Mouse (Mus musculus) thymus, adult 2 months (tissue): ENCODE results near the gene Srrm3. TPM values are rescaled to one million over a fixed set of nuclear protein-coding genes. Genes with fewer than 3 reads are reported as not detected.

Source experiments
- DNase-seq: peaks from one replicate; pipeline ENCODE4 v3.0.0; 2021
- H3K27ac ChIP-seq: fragments of 200-500 bp; 2 replicates; pipeline ENCODE4 v1.5.1; 2012; ENCODE audit warnings: low read length, control low read depth; ENCODE audit not compliant: control insufficient read depth, insufficient read depth
- H3K27me3 ChIP-seq: fragments of 200-500 bp; 2 replicates; pipeline ENCODE4 v1.6.1; 2012; ENCODE audit warnings: mild to moderate bottlenecking, low read length, moderate library complexity, mixed read lengths; ENCODE audit not compliant: control insufficient read depth, insufficient read depth
- H3K36me3 ChIP-seq: fragments of 200-500 bp; 2 replicates; pipeline ENCODE4 v1.6.1; 2012; ENCODE audit warnings: mild to moderate bottlenecking, low read length, moderate library complexity; ENCODE audit not compliant: control insufficient read depth, insufficient read depth
- H3K4me1 ChIP-seq: fragments of 200-500 bp; replicated peaks from 2 replicates; pipeline ENCODE4 v1.6.1; 2012; ENCODE audit warnings: low read length; ENCODE audit not compliant: control insufficient read depth, insufficient read depth
- H3K4me3 ChIP-seq: fragments of 200-500 bp; 2 replicates; pipeline ENCODE4 v1.5.1; 2012; ENCODE audit warnings: mild to moderate bottlenecking, low read length, control low read depth, moderate library complexity; ENCODE audit not compliant: control insufficient read depth, insufficient read depth
- CTCF ChIP-seq: fragments of 200-500 bp; IDR thresholded peaks from 2 replicates; pipeline ENCODE4 v1.5.1; 2012; ENCODE audit warnings: mild to moderate bottlenecking, control low read depth, low read length, moderate library complexity, borderline replicate concordance; ENCODE audit not compliant: control insufficient read depth, poor library complexity, insufficient read depth; ENCODE audit errors: extremely low read depth
- POLR2A ChIP-seq: fragments of 200-500 bp; IDR thresholded peaks from 2 replicates; pipeline ENCODE4 v1.6.1; 2012; ENCODE audit warnings: mild to moderate bottlenecking, low read length, control low read depth, moderate library complexity; ENCODE audit not compliant: control insufficient read depth, poor library complexity, insufficient read depth; ENCODE audit errors: extremely low read depth
- WGBS: fragments of 180-500 bp; shearing (Covaris S2); methylation state at CpG from one replicate; pipeline ENCODE4 v1.1.7; 2018; 5-methylcytosine and 5-hydroxymethylcytosine counted together
- polyA plus RNA-seq: library from polyadenylated mRNA; depleted of rRNA; stranded (reverse); fragments of >200 nt; gene quantifications from 2 replicates; pipeline ENCODE4 v1.2.3, GENCODE M21; 2012; rRNA removed

Srrm3 gene
- polyA plus RNA-seq, 1 experiment, result 0.28 TPM

DNA sequence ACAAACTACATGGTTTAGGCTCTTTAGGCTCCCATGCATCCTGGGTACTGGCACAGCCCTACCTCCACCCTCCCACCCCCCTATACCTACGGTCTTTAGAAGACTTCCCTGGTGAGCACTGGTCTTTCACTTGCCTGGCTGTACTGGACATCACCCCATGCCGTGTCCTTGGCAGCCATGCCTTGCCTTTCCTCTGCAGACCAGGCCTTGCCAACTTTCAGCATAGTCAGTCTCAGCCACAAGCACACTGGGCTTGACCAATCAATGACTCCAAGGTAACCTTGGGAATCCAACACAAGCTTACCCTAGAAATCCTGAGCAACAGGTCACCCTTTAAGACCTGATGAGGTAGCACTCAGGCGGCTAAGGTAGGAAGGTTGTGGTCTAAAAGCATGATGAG lies 109.9 kb downstream of the Srrm3 start:
- H3K36me3 ChIP-seq, result peaks cover 4% of the 10 kb centered on the region
- 98% methylated on average over 3 of the region's 3 CpGs for WGBS
- no peak for DNase-seq
- H3K27me3 ChIP-seq, result no peaks in the 10 kb centered on the region
- TF ChIP-seq CTCF, result no peak
- no peak for TF ChIP-seq POLR2A
- peaks cover 13% of the 10 kb centered on the region for H3K4me1 ChIP-seq
- H3K27ac ChIP-seq, result no peak overlapping the region
- no peak overlapping the region for H3K4me3 ChIP-seq

DNA sequence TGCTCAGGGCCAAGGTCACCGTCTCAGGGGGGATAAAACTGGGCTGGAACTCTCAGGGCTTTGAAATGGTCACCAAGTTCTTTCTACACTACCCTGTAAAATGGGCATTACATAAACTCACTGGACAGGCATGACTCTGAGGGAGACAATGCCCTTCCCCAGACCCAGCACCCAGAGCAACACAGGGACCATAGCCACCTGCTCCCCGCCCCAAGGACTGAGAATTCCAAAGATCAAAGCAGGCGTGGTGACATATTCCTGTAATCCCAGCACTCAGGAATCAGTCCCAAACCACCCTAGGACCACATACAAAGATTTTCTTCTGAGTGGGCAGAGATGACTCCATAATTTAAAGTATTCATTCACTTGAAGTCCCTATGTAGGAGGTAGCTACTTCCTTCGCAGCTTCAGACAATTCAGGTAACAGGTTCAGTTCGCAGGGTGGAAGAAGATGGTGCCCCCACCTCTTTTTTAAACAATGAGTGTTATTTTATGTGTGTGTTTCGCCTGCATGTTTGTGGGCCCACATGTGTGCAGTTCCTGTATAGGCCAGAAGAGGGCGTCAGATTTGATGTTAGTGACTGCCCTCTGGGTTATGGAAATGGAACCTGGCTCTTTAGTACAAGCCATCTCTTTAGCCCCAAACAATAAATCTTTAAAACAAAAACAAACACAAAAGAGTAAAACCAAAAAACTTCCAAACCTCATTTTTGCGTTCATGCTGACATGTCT lies 110.8 kb downstream of the Srrm3 start:
- no peak for TF ChIP-seq CTCF
- no peak for TF ChIP-seq POLR2A
- Histone ChIP-seq H3K4me1 (peaks cover 13% of the 10 kb centered on the region), H3K36me3 (peaks cover 11% of the 10 kb centered on the region), H3K27ac (no peak overlapping the region), H3K27me3 (no peaks in the 10 kb centered on the region), H3K4me3 (no peak overlapping the region)
- no peak for DNase-seq
- WGBS, result 96% methylated on average over 8 of the region's 8 CpGs

DNA sequence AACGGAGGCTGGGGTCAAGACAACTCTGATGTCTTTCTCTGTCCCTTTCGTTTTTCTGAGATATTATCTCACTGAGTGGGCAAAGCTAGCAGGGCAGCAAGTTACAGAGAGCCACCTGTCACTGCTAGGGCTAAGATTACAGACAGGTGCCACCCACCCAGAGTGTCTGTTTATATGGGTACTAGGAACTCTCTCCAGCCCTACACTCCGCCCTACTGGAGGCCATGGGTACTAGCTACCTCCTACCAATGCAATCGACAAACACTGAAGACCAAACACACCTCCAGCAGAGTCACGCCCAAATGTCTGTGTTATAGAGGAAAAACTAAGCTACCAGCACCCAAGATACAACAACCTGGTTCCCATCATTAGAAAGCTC lies 111.4 kb downstream of the Srrm3 start:
- WGBS, result 95% methylated on average over 5 of the region's 5 CpGs
- Histone ChIP-seq H3K36me3 (peaks cover 15% of the 10 kb centered on the region), H3K27me3 (no peaks in the 10 kb centered on the region), H3K4me3 (no peak overlapping the region), H3K27ac (no peak overlapping the region), H3K4me1 (peaks cover 11% of the 10 kb centered on the region)
- TF ChIP-seq POLR2A, result no peak
- no peak for TF ChIP-seq CTCF
- no peak for DNase-seq

DNA sequence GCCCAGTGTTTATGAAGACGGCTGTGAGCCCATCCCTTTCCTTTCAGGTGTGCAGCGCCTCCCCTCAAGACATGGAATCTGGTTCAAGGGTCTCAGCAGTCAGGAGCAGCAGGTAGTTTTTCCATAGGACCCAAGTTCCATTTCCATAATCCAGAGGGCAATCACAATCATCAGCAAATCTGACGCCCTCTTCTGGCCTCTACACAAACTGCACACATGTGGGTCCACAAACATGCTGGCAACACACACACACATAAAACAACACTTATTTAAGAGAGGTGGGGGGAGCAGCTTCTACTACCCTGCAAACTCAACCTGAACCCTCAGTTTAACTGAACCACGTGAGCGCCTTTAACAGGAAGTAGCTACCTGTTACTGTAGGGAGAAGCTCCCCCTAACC lies 111.9 kb downstream of the Srrm3 start:
- TF ChIP-seq POLR2A (no peak), CTCF (no peak)
- no peak overlapping the region for H3K4me3 ChIP-seq

DNA sequence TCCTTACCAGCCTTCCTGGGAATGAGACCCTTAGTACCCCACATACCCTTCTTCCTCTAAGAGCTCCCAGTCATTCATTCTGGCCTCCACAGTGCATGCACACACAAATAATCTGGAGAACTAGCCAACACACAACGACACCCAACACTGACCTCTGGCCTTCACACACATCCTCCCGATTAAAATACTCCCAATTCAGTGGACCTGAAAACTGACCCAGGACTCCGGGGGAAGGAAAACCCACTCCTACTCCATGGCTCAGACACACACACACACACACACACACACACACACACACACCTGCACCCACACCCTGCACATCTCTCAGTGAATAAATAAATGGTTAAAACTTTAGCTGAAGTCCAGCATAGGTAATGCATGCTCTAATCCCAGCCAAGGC lies 113.2 kb downstream of the Srrm3 start:
- no peak for DNase-seq
- H3K4me3 ChIP-seq, result no peak overlapping the region
- no peaks in the 10 kb centered on the region for H3K27me3 ChIP-seq
- H3K36me3 ChIP-seq, result peaks cover 15% of the 10 kb centered on the region
- TF ChIP-seq POLR2A (no peak), CTCF (no peak)
- WGBS, result 88% methylated on average over 3 of the region's 3 CpGs
- no peaks in the 10 kb centered on the region for H3K4me1 ChIP-seq
- no peak overlapping the region for H3K27ac ChIP-seq

More for the DNA sequence above, 111.9 kb downstream of the Srrm3 start:
- DNase-seq, result no peak
- WGBS, result 96% methylated on average over 5 of the region's 5 CpGs
- no peak overlapping the region for H3K27ac ChIP-seq
- peaks cover 6% of the 10 kb centered on the region for H3K4me1 ChIP-seq
- H3K27me3 ChIP-seq, result no peaks in the 10 kb centered on the region
- peaks cover 15% of the 10 kb centered on the region for H3K36me3 ChIP-seq

DNA sequence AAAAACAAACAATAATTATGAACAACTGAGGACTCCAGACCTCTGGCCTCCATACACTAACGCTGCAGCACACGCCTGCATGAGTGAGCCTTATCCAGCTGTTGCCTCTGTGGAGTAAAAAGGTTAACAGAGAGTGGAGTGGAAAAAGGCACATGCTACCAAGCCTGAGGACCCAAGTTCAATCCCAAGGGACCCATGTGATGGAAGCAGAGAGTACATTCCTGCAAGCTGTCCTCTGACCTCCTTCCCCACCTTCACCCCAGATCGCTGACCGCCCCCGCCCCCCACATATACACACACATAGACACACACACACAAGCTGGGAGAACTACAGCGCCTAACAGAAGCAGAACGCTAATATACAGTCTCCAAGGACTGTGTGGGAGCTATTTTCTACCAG lies 117.2 kb downstream of the Srrm3 start:
- H3K4me1 ChIP-seq, result 0 out of 2 replicates have a peak, but pooled peaks cover 2% of the 10 kb centered on the region
- no peak for DNase-seq
- peaks cover 20% of the 10 kb centered on the region for H3K36me3 ChIP-seq
- H3K27me3 ChIP-seq, result no peaks in the 10 kb centered on the region
- no peak overlapping the region for H3K4me3 ChIP-seq
- no peak overlapping the region for H3K27ac ChIP-seq
- TF ChIP-seq CTCF (no peak), POLR2A (no peak)
- 98% methylated on average over 7 of the region's 7 CpGs for WGBS

Other genes starting within 250 kb of the Srrm3 start
- gene Ccl26, start 243.3 kb upstream of the Srrm3 start, polyA plus RNA-seq, result not detected in 2 replicates
- 3.0 and 3.1 TPM in 2 replicates for gene Ccl24, start 233.8 kb upstream of the Srrm3 start, polyA plus RNA-seq
- gene Rhbdd2, start 174.3 kb upstream of the Srrm3 start, polyA plus RNA-seq, result 36.5 and 39.5 TPM in 2 replicates
- 120 and 132 TPM in 2 replicates for gene Por, start 136.9 kb upstream of the Srrm3 start, polyA plus RNA-seq
- gene Tmem120a, start 62.4 kb upstream of the Srrm3 start, polyA plus RNA-seq, result 31.0 and 37.7 TPM in 2 replicates
- gene Styxl1, start 28.5 kb upstream of the Srrm3 start, polyA plus RNA-seq, result 0.33 and 0.57 TPM in 2 replicates
- 619 and 638 TPM in 2 replicates for gene Mdh2, start 28.4 kb upstream of the Srrm3 start, polyA plus RNA-seq
- gene Hspb1, start 81.0 kb downstream of the Srrm3 start, polyA plus RNA-seq, result 73.6 and 96.8 TPM in 2 replicates
- 56.5 and 73.5 TPM in 2 replicates for gene Ywhag, start 127.7 kb downstream of the Srrm3 start, polyA plus RNA-seq
- 3.9 and 4.7 TPM in 2 replicates for gene Ssc4d, start 167.6 kb downstream of the Srrm3 start, polyA plus RNA-seq
- gene Zp3, start 173.2 kb downstream of the Srrm3 start, polyA plus RNA-seq, result 0.52 and 1.1 TPM in 2 replicates
- gene Dtx2, start 187.9 kb downstream of the Srrm3 start, polyA plus RNA-seq, result 75.3 and 78.8 TPM in 2 replicates
- gene Upk3b, start 231.6 kb downstream of the Srrm3 start, polyA plus RNA-seq, result 6.1 and 16.1 TPM in 2 replicates
- 0.64 and 1.3 TPM in 2 replicates for gene Upk3bl, start 247.6 kb downstream of the Srrm3 start, polyA plus RNA-seq